Mouse (Mus musculus): ENCODE results near the gene Prss38.
"Not testable (repeated sequence)": the region's sequence is repeated elsewhere in the genome, so short reads cannot be mapped to it uniquely, and the experiment has no call there.

Prss38 gene

DNA sequence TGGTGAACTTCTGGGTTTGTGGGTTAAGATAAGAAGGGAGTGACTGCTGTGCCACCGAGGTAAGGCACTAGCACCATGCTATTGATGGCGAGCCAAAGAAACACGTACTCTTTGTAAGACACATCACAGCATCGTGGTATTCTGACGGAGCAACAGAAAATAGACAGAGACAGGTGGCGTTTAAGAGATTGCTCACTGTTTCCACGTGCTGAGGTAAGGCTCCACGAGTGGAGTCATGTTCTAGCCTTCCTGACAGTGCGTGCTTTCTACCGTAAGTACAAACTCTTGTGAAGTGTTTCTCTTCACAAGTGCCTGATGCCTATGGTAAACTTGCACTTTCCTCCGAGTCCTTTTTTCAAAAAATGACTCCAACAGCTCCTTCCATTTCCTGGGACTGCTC is 5.6 kb downstream of the Prss38 start:
- DNase-seq: no peak

DNA sequence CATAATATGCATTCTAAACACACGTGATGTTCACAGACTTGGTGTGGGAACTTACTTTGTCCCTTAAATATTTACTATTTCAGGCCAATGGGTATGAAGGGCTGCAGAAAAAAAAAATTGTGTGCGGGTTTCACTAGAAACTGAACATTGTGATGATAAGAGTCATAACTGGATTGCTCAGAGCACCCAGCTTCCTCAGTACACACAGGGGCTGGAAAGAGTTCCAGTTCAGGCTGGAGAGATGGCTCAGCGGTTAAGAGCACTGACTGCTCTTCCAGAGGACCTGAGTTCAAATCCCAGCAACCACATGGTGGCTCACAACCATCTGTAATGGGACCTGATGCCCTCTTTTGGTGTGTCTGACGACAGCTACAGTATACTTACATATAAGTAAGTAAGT is 7.5 kb downstream of the Prss38 start:
- not testable (repeated sequence) for DNase-seq

DNA sequence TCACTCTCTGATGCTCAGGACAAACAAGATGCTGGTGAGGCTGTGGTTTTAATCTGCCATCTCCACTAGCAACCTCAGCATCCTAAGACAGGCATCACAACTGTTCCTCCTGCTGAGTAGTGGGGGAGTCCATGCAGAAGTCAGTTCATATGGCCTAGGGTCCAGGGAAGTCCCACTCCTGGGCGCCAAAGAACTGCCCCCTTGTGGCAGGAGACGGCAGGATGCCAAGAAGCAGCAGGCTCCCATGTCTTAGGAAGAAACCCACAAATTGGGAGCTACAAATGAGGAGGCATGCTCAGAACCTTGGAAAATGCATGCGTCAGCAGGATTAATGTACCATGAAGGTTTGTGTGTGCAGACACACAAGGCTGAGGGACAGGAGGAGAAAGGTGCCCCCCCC is 8.8 kb downstream of the Prss38 start:
- peak in 1 of 2 experiments; percentile 40 for DNase-seq

DNA sequence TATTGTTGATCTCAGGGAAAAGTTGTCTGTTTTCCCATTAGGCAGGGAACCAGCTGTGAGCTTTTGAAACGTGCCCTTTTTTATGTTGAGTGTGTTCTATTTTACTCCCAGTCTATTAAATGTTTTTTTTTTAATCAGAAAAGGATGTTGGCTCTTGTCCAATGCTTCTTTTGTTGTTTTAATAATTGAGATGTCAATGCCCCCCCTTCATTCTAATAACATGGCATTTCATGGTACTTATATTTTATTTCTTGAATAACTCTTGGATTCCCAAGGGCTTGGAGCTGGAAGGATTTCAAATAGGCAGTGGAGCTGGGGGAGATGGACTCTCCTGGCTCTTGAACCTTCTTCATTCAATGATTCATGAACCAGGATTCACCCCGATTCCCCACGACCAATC is 9.4 kb downstream of the Prss38 start:
- no peak for DNase-seq

DNA sequence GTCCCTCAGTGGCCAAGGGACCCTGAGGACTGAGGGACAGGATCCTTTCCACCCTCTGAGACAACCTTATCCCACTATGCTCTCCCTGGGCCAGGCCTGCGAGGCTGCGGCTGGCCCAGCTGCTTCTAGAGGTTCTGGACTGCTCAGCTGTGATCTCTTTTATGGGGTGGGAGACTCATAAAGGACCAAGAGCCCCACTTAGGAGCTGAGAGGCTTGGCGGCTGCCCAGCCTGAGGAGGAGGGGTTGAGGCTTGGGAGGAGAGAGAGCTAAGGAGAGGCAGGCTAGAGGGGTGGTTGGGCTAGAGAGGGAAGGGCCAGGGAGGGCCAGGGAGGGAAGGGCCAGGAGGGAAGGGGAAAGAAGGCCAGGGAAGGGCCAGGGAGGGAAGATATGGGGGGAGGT is 11.0 kb downstream of the Prss38 start:
- DNase-seq: no peak

DNA sequence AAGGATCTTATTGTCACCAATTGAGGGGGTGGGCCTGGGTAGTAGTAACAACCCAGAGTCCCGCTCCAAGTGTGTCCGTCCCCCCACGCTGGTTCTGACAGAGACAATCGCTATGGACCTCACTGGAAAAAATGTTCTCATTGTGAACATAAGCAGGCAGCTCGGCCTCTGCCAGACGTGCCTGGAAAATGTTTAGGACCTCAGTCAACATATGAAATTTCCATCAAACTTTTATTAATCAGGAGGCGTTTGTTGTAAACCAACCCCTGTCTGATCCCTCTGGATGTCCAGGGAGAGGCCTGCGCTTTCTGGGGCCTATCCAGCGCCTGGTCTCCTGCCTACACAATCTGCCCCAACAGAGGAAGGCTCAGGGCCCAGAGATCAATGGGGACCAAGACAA is 11.4 kb downstream of the Prss38 start:
- no peak for DNase-seq

DNA sequence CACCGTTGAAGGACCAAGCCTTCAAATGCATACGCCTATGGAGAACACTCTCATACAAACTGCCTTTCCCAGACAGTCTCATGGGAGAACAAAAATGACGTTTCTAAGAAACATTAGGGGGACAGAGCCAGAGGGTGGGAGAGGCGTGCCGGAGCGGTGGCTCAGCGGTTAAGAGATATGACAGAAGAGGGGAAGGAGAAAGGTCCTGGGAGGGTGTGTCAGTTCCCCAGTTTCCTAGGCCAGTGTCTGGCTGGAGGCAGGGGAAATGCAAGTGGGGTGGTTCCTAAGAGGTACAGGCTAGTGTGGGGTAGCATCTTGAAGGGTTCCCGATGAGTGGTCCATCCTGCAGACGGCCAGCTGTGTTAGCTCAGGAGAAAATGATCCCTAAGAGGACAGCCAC is 14.2 kb downstream of the Prss38 start:
- DNase-seq: no peak

DNA sequence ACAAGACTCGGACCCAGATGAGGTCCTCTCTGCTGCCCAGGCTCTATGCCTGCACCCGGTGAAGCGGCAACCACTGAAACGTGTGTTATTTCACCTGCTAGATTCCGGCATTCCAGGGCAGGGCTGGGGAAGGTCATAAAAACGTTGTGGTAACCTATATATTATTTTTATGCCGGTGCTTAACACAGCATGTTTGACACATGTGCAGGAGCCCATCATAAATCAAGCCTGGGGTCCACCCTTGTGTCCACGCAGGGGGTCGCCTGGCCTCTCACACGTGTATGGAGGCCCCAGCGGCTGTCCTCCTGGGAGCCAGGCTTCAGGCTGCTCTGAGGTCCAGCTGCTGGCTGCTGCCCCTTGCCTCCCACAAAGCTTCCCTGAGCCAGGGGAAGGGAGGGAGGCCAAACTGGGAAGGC is 18.6 kb downstream of the Prss38 start:
- no peak for DNase-seq

DNA sequence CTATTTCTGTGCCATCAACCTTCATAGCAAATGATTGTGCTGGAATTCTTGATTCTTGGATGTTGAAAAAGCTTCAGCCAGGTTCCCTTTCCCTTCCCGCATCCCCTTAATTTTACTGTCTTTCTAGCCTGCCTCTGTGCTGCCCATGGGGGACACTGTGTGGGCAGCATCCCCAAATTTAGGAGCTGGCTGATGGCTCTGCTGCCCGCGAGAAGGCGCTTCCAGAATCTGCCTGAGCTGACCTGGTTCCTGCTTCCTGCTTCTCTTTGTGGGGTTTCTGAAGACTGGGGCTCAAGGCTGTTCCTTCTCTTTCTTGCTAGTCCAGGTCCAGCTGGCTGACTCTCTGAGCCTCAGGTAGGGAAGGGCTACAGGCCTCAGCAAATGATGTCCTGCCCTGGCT is 20.7 kb downstream of the Prss38 start:
- no peak for DNase-seq

DNA sequence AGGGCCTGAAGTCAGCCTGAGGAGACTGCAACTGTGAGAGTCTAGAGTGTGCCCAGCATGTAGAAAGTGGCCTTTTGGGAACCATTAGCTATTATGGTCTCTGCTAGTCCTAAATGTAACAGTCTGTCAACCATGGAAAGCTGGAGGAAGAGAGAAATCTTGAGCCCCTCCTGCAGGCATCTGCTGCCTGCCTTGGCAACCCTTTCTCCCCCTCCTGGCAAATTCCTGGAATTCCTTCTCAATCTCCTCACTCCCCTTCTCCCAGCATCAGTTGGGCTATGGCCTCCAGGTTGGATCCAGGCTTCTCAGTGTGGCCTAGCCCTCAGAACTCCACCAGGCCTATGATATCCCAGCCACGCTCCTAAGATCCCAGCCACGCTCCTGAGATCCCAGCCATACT is 25.1 kb downstream of the Prss38 start:
- DNase-seq: no peak

DNA sequence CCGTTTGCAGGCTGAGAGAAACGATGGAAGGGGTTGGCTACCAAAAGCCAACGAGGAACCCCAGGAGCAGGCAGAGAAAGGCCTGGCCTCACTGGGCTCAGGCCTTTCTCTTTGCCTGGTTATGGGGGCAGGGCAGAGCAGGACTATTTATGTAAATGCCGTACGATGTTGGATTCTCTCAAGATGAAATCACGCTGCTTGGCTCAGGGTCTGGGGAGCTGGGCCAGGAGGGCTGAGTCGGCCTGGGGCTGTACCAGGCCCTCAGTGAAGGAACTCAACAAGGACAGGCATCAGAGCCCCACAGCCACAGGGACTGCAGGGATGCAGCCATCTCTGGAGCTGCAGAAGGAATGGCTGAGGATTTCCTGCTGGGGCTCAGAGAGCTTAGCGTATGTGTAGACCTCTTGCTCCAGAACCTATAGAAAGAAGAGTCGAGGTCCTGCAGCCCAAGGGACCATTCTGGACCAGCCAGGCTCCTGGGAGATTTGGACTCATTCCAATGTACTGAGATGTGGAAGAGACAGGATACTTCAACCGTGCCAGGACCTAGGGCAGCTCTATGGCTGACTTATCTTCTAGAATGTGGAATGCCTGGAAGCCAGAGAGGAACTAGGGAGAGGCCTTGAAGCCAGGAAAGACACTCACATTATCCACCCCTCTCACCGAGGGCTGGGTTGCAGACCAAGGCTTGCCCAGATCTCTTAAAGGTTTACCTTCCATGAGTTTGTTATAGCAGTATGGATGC is 29.1 kb downstream of the Prss38 start:
- DNase-seq: no peak

DNA sequence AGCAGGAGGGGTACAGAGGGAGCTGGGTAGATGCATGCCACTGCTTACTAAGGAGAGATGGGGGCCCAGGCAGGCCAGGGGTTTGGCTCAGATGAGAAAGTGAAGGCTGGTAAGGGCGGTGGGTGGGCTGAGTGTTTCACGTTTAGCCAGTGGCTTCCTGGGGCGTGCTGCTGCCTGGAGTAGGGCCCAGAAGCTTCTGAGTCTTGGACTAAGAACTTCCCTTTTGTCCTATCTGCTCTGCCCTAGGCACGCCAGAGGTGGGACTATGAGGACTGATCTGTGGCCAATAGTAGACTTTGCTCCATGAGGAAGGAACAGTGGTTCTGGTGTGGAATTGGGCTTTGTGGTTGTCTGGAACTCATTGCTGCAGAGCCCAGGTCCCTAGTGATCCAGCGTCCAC is 32.5 kb downstream of the Prss38 start:
- no peak for DNase-seq

DNA sequence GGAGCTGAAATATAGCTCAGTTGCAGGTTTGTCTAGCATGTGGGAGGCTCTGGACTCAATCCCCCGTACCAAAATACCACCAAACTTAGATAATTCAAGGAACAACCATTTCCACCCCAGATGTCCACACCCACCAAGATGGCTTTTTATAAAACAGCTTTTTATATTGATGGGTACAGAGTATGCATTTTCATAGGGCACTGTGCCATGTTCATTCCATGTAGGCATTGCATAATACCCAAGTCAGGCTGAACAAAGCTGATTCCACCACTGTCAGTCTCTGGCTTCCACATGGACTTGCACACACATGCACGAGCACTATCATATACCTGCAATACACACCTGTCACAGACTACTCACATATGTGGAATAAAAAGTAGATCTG is 36.7 kb downstream of the Prss38 start:
- no peak for DNase-seq

DNA sequence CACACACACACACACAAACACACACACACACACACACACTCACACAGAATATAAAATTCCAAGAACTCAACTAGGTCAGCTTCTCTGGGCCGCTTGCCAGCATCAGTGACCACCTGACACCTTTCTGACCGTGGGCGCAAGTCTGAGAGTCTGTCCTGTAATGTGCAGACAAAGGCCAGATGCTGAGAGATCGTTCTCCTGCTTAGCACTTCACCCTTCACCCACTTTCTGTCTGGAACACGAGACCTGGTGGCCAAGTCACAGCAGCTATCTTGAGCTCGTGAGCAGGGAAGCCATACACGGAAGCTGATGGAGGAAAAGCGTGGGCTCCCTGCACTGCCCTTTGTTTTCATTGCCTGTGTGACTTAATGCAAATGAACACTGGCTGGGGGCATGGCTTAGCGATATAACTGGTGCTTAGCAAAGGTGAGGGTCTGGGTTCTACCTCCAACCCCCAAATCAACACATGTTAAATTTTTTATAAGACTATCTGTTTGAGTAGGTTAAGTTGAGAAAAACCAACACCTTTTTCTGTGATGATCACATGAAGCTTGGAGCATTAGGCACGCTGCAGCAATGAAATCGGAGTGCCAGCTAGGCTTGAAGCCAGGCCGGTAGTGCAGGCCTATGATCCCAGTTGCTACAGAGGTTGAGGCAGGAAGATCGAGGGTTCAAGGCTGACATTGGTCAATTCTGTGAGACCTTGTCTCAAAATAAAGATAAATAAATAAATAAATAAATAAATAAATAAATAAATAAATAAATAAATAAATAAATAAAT is 37.3 kb downstream of the Prss38 start:
- peak; percentile 62 to 81 for DNase-seq

DNA sequence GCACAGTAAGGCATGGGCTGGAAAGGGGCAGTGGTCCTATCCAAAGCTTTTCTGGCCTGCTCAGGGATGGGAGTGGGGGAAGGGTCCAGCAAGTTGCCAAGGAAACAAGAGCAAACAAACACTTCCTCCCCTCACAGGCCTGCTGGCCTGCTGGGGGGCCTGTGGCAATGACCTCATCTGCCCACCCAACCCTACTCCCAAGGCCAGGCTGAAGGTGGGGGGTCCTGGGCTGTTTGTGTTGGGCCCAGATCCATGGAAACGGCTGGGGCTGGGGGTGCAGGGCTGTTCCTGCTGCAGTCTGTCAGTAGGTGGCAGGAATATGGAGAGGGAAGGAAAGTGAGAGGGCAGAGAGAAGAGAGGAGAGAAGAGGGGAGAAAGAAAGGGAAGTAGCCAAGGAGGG is 39.1 kb downstream of the Prss38 start:
- DNase-seq: no peak

DNA sequence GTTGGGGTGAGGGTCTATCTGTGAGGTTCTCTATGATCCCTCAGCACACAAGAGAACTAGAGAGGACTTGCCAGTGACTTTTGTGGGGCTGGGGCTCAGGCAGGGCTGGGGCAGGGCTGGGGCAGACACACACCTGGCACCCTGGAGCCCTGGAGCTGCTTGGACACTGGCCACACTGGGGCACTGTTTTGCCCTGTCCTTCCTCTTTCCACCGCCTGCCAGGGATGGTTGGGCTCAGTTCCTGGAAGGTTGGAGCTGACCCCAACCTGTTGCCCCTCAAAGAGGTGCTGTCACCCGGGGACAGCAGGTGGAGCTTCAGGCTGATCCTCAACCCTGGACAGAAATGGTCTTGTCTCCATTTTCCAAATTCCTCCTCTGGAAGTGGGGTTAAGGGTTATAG is 39.5 kb downstream of the Prss38 start:
- no peak for DNase-seq

DNA sequence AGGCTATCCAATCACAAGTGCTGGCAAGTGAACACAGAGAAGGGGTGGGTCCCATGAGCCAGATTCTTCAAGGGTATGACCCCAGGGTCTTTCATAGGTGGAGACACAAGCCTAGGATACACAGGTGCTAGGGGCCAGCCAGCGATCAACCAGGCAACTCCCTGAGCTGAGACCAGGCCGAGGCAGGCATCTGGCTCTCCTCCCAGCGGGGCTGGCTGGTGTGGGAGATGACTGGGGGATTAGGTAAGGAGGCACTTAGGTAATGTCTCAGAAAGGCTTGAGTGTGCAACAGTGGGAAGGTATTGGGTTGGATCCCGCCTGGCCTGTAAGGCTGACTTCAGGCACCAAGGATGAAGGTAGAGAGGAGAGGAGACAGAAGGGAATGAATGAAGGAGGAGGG is 40.3 kb downstream of the Prss38 start:
- no peak for DNase-seq

DNA sequence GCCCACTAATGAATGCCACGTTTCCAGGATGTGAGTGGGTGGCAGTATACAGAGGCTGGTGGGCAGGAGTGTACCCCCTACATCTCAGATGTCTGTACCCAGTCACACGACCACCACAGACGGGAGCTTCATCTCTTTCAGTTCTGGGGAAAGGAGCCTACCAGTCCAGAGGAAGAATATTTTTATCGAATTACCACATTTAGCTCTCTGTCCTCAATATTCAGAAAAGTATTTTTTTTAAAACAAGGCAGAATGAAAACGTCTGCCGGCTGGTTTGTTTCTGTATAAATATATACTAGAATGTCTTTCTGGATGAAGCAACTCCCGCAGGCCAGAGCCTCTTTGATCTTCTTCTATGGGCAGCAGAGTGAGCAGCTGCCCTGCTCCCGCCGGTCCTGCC is 42.5 kb downstream of the Prss38 start:
- no peak for DNase-seq

DNA sequence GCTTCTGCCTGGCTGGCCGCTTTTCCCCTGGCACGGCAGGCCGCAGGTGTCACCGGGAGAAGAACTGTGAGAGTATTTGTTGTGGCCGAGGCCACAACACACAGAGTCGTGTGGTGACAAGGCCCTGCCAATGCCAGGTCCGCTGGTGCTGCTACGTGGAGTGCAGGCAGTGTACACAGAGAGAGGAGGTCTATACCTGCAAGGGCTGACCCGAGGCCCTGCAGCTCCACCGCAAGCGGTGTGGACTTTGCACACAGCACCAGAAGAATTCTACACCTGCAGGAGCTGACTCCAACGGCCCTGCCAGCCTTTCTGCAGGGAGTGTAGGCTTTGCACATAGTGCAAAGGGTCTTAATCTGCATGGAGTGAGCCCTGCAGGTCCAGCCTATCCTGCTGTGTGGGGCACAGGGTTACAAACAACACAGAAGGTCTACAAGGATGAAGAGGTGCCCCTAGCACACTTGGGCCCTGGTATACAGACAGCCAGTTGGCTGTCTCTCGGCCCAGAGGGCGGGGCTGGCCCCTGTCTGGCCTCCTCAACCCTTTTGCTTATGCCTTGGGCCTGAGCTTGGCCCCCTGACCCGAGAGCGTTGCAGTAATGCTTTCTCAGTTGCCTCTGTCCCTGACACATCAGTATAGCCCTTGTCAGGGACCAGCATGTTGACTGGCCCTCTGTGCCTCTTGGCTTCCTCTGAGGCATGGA is 44.1 kb downstream of the Prss38 start:
- DNase-seq: no peak

DNA sequence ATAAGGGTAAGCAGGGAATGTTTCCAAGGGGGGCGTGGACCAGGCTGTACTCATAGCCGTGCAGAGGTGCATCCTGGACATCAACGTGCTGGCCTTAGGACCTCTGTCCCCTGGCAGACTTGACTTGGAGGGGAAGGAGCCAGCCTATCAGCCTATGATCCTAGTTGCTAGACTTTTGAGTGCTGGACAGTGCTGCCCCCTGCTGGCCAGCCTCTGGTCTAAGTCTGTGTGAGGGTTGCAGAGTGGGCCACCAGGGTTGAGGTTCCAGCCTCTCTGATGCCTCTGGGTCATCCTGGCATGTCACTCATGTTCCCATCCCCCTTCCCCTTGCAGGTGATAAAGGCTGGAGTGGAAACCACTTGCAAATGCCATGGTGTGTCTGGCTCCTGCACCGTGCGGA is 44.9 kb downstream of the Prss38 start:
- peak; percentile 76 to 82 for DNase-seq

DNA sequence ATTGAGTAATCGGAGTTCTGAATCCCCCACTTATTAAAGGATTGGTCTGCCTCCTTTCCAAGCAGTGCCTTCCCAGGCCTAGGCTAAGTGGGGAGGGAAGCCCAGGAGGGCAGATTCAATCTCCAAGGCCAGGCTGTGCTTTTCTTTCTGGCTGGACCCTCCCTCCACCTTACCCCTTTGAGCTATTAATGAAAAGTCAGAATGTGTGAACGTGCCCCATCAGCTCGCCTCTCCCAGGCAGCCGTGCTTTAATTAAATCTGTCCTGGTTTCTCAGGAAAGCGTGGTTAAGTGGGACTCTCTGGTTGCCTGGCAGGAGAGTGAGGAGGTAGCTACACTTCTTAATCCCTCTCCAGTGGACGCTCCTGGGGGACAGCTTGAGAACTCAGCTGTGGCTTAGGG is 45.8 kb downstream of the Prss38 start:
- no peak for DNase-seq

DNA sequence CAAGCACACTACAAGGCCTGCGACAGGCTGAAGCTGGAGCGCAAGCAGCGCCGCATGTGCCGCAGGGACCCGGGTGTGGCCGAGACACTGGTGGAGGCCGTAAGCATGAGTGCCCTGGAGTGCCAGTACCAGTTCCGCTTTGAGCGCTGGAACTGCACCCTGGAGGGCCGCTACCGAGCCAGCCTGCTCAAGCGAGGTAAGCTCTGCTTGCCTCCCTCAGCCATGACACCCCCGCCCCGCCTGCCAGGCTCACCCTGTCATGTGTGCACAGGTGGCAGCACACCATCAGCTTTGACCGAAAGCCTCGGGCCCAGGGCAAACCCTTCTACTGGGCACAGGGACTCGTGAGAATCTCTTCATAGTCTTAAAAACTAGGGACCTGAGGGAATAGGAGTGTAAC is 47.8 kb downstream of the Prss38 start:
- peak in 1 of 2 experiments; percentile 60 for DNase-seq

DNA sequence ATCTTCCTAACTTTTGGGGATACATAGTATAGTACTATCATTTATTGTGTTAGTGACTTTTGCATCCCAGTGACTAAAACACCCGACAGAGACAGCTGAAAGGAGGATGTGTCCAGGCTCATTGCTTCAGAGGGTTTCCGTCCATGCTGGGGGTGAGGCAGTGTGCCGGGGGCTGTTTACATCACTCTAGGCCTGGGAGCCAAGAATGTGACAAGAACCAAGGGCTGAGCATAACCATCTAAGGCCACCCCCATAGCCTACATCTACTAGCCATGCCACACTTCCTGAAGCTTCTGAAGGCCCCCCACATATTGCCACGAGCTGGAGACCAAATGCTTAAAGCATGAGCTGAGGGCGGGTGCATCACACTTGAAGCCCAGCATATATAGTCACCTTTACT is 50.7 kb downstream of the Prss38 start:
- no peak for DNase-seq

DNA sequence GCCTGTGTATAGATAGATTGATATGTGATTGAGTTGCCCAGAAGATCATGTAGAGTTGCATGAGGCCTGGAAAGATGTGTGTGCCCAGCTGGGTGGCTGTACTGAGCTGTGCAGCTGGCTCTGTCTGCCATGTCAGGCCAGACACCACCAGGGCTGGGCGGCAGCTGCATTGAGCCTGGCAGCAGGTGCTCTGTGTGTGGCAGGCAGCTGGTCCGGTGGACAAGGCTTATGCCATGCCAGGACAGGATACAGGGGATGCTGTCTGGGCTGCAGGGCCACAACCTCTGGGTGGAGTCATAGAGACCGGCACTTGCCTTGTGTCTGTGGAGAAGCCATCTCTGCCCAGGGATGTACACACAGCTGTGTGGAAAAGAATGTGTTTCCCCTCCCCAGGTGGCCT is 52.5 kb downstream of the Prss38 start:
- no peak for DNase-seq

All from kidney, postnatal 25 days (tissue).